Mouse (Mus musculus) hindbrain, embryonic 12.5 days (tissue): Measurements from ENCODE around the gene Mapkap1. TPM values are rescaled to one million over a fixed set of nuclear protein-coding genes. Genes with fewer than 3 reads are reported as not detected.
"Not testable (repeated sequence)": the region's sequence is repeated elsewhere in the genome, so short reads cannot be mapped to it uniquely, and the experiment has no call there.

Source experiments
- ATAC-seq: fragments of 200-750 bp; cut with Nextera tagmentation; 2 replicates; pipeline ENCODE4 v1.8.0; 2017; ENCODE audit warnings: moderate TSS enrichment; ENCODE audit not compliant: low FRiP score
- H3K27ac ChIP-seq: fragments of 300-500 bp; sonication (generic); 2 replicates; pipeline ENCODE4 v1.5.1; 2016; ENCODE audit warnings: mild to moderate bottlenecking
- H3K27me3 ChIP-seq: fragments of 300-500 bp; sonication (generic); 2 replicates; pipeline ENCODE4 v1.6.1; 2016; ENCODE audit warnings: mild to moderate bottlenecking
- H3K36me3 ChIP-seq: fragments of 300-500 bp; sonication (generic); 2 replicates; pipeline ENCODE4 v1.6.1; 2016; ENCODE audit warnings: mild to moderate bottlenecking
- H3K4me1 ChIP-seq: fragments of 300-500 bp; sonication (generic); 2 replicates; pipeline ENCODE4 v1.6.1; 2016
- H3K4me2 ChIP-seq: fragments of 300-500 bp; sonication (generic); replicated peaks from 2 replicates; pipeline ENCODE4 v1.6.1; 2016; ENCODE audit warnings: mild to moderate bottlenecking
- H3K4me3 ChIP-seq: fragments of 300-500 bp; sonication (generic); 2 replicates; pipeline ENCODE4 v1.5.1; 2016; ENCODE audit warnings: mild to moderate bottlenecking
- H3K9ac ChIP-seq: fragments of 300-500 bp; sonication (generic); 2 replicates; pipeline ENCODE4 v1.6.1; 2016; ENCODE audit warnings: mild to moderate bottlenecking, moderate library complexity
- H3K9me3 ChIP-seq: fragments of 300-500 bp; sonication (generic); replicated peaks from 2 replicates; pipeline ENCODE4 v1.6.1; 2016; ENCODE audit warnings: mild to moderate bottlenecking
- WGBS: fragments of 180-500 bp; shearing (Covaris S2); methylation state at CpG from one replicate; pipeline ENCODE4 v1.1.7; 2016; 5-methylcytosine and 5-hydroxymethylcytosine counted together
- polyA plus RNA-seq: library from polyadenylated mRNA; unstranded; fragments of >200 nt; fragmentation: Nextera tagmentation; extraction: Ambion mirVana; gene quantifications from 2 replicates; pipeline ENCODE4 v1.2.1, GENCODE M21; 2016

Mapkap1 gene
- polyA plus RNA-seq, 1 experiment from 2014 or later, result 109 TPM

GRCm38 (mm10) chr2:34462490-34462889 lies 55.9 kb downstream of the Mapkap1 start:
- Histone ChIP-seq H3K36me3 (no peaks in the 10 kb centered on the region), H3K4me3 (no peak overlapping the region), H3K27me3 (no peaks in the 10 kb centered on the region), H3K4me1 (no peaks in the 10 kb centered on the region), H3K9me3 (no peaks in the 10 kb centered on the region), H3K27ac (no peak overlapping the region), H3K4me2 (no peak overlapping the region), H3K9ac (no peak overlapping the region)
- 88% methylated on average over 3 of the region's 3 CpGs for WGBS
- ATAC-seq, result no peak

GRCm38 (mm10) chr2:34468559-34469141 lies 62.1 kb downstream of the Mapkap1 start:
- Histone ChIP-seq H3K27me3 (no peaks in the 10 kb centered on the region), H3K4me2 (no peak overlapping the region), H3K4me3 (no peak overlapping the region), H3K9me3 (no peaks in the 10 kb centered on the region), H3K4me1 (no peaks in the 10 kb centered on the region), H3K27ac (no peak overlapping the region), H3K9ac (no peak overlapping the region), H3K36me3 (no peaks in the 10 kb centered on the region)
- 79% methylated on average over 7 of the region's 7 CpGs for WGBS
- ATAC-seq, result no peak

GRCm38 (mm10) chr2:34469324-34469723 lies 62.8 kb downstream of the Mapkap1 start:
- no peaks in the 10 kb centered on the region for H3K27me3 ChIP-seq
- H3K27ac ChIP-seq, result no peak overlapping the region
- H3K4me1 ChIP-seq, result no peaks in the 10 kb centered on the region
- H3K9ac ChIP-seq, result no peak overlapping the region
- WGBS, result 92% methylated on average over 5 of the region's 5 CpGs
- no peak overlapping the region for H3K4me3 ChIP-seq
- ATAC-seq, result no peak
- no peaks in the 10 kb centered on the region for H3K36me3 ChIP-seq
- H3K9me3 ChIP-seq, result no peaks in the 10 kb centered on the region
- H3K4me2 ChIP-seq, result no peak overlapping the region

GRCm38 (mm10) chr2:34473775-34474174 lies 67.2 kb downstream of the Mapkap1 start:
- Histone ChIP-seq H3K9ac (no peak overlapping the region), H3K4me1 (no peaks in the 10 kb centered on the region; the same call in 1 of the 2 replicates), H3K4me2 (no peak overlapping the region), H3K27ac (0 out of 2 replicates have a peak overlapping the region, but pooled peaks have one; percentile 30), H3K4me3 (no peak overlapping the region), H3K9me3 (no peaks in the 10 kb centered on the region), H3K36me3 (no peaks in the 10 kb centered on the region), H3K27me3 (no peaks in the 10 kb centered on the region)
- ATAC-seq, result no peak
- WGBS, result 84% methylated on average over 3 of the region's 3 CpGs

GRCm38 (mm10) chr2:34481401-34481800 lies 74.8 kb downstream of the Mapkap1 start:
- H3K9me3 ChIP-seq, result no peaks in the 10 kb centered on the region
- no peaks in the 10 kb centered on the region for H3K36me3 ChIP-seq
- peak overlapping the region; percentile 71 for H3K27ac ChIP-seq
- ATAC-seq, result peak; percentile 56
- H3K4me2 ChIP-seq, result 0 out of 2 replicates have a peak overlapping the region, but pooled peaks have one; percentile 6
- no peak overlapping the region for H3K9ac ChIP-seq
- no peaks in the 10 kb centered on the region for H3K27me3 ChIP-seq
- 29% methylated on average over 4 of the region's 4 CpGs for WGBS
- H3K4me3 ChIP-seq, result no peak overlapping the region
- peaks cover 27% of the 10 kb centered on the region for H3K4me1 ChIP-seq

- Histone ChIP-seq H3K4me1 (peaks cover 27% of the 10 kb centered on the region), H3K36me3 (no peaks in the 10 kb centered on the region), H3K27me3 (no peaks in the 10 kb centered on the region), H3K9ac (no peak overlapping the region), H3K4me2 (no peak overlapping the region), H3K4me3 (no peak overlapping the region), H3K9me3 (no peaks in the 10 kb centered on the region), H3K27ac (peak overlapping the region; percentile 56; the same call in 1 of the 2 replicates)
- 61% methylated on average over 3 of the region's 3 CpGs for WGBS
- ATAC-seq, result no peak
Observed at GRCm38 (mm10) chr2:34482102-34482501, 75.5 kb downstream of the Mapkap1 start.

- H3K9me3 ChIP-seq, result no peaks in the 10 kb centered on the region
- H3K4me1 ChIP-seq, result peaks cover 27% of the 10 kb centered on the region
- no peak overlapping the region for H3K4me3 ChIP-seq
- H3K9ac ChIP-seq, result no peak overlapping the region
- no peaks in the 10 kb centered on the region for H3K27me3 ChIP-seq
- peak; percentile 48; the same call in 1 of the 2 replicates for ATAC-seq
- H3K27ac ChIP-seq, result peak overlapping the region; percentile 56; the same call in 1 of the 2 replicates
- WGBS, result 65% methylated on average over 3 of the region's 3 CpGs
- no peak overlapping the region for H3K4me2 ChIP-seq
- no peaks in the 10 kb centered on the region for H3K36me3 ChIP-seq
Observed at GRCm38 (mm10) chr2:34482531-34482930, 76.0 kb downstream of the Mapkap1 start.

GRCm38 (mm10) chr2:34487281-34487680 lies 80.7 kb downstream of the Mapkap1 start:
- no peaks in the 10 kb centered on the region for H3K36me3 ChIP-seq
- no peaks in the 10 kb centered on the region for H3K9me3 ChIP-seq
- H3K9ac ChIP-seq, result no peak overlapping the region
- no peak overlapping the region for H3K4me3 ChIP-seq
- ATAC-seq, result no peak
- 89% methylated on average over 7 of the region's 7 CpGs for WGBS
- no peak overlapping the region for H3K27ac ChIP-seq
- peaks cover 7% of the 10 kb centered on the region for H3K4me1 ChIP-seq
- H3K4me2 ChIP-seq, result no peak overlapping the region
- H3K27me3 ChIP-seq, result no peaks in the 10 kb centered on the region

GRCm38 (mm10) chr2:34503975-34504730 lies 97.6 kb downstream of the Mapkap1 start:
- Histone ChIP-seq H3K4me3 (no peak overlapping the region), H3K27me3 (no peaks in the 10 kb centered on the region), H3K9ac (no peak overlapping the region), H3K4me2 (no peak overlapping the region), H3K9me3 (no peaks in the 10 kb centered on the region), H3K4me1 (no peaks in the 10 kb centered on the region), H3K36me3 (peaks cover 9% of the 10 kb centered on the region; the same call in 1 of the 2 replicates), H3K27ac (no peak overlapping the region)
- WGBS, result 40% methylated on average over 3 of the region's 3 CpGs
- ATAC-seq, result no peak

GRCm38 (mm10) chr2:34506162-34506561 lies 99.6 kb downstream of the Mapkap1 start:
- H3K27me3 ChIP-seq, H3K36me3 ChIP-seq, H3K4me3 ChIP-seq, H3K4me1 ChIP-seq, H3K9ac ChIP-seq, H3K27ac ChIP-seq, H3K9me3 ChIP-seq, ATAC-seq, H3K4me2 ChIP-seq: not testable (repeated sequence)
- 91% methylated on average over 2 of the region's 2 CpGs for whole genome bisulfite sequencing

GRCm38 (mm10) chr2:34509856-34510255 lies 103.3 kb downstream of the Mapkap1 start:
- WGBS, result 91% methylated on average over 5 of the region's 5 CpGs
- ATAC-seq, result no peak
- no peak overlapping the region for H3K9ac ChIP-seq

GRCm38 (mm10) chr2:34515263-34515662 lies 108.7 kb downstream of the Mapkap1 start:
- no peak overlapping the region for H3K27ac ChIP-seq
- no peaks in the 10 kb centered on the region for H3K9me3 ChIP-seq
- no peaks in the 10 kb centered on the region for H3K36me3 ChIP-seq
- 93% methylated on average over 5 of the region's 5 CpGs for WGBS
- ATAC-seq, result no peak
- H3K9ac ChIP-seq, result no peak overlapping the region
- H3K4me3 ChIP-seq, result no peak overlapping the region
- H3K4me1 ChIP-seq, result no peaks in the 10 kb centered on the region
- H3K4me2 ChIP-seq, result no peak overlapping the region
- no peaks in the 10 kb centered on the region for H3K27me3 ChIP-seq

More at GRCm38 (mm10) chr2:34509856-34510255, 103.3 kb downstream of the Mapkap1 start:
- H3K9me3 ChIP-seq, result no peaks in the 10 kb centered on the region
- no peak overlapping the region for H3K27ac ChIP-seq
- H3K4me3 ChIP-seq, result no peak overlapping the region
- 0 out of 2 replicates have a peak, but pooled peaks cover 3% of the 10 kb centered on the region for H3K36me3 ChIP-seq
- H3K27me3 ChIP-seq, result no peaks in the 10 kb centered on the region
- no peak overlapping the region for H3K4me2 ChIP-seq
- H3K4me1 ChIP-seq, result peaks cover 2% of the 10 kb centered on the region; the same call in 1 of the 2 replicates
